Mouse (Mus musculus) left cerebral cortex, adult 2 months (tissue): ENCODE data around the gene Lgr5. TPM values are rescaled to one million over a fixed set of nuclear protein-coding genes. Genes with fewer than 3 reads are reported as not detected.

Source experiments
- DNase-seq, 2 experiments: peaks; one replicate each; pipeline ENCODE4 v3.0.0; 2021 to 2022; ENCODE audit warnings: low spot score in 2 of 2, mixed read lengths in 1 of 2; ENCODE audit errors: extremely low spot score in 1 of 2
- H3K27ac ChIP-seq: fragments of 200-600 bp; 2 replicates; pipeline ENCODE4 v1.8.1; 2022
- H3K4me3 ChIP-seq: fragments of 200-600 bp; 2 replicates; pipeline ENCODE4 v1.8.1; 2022
- CTCF ChIP-seq: fragments of 200-600 bp; IDR thresholded peaks from 2 replicates; pipeline ENCODE4 v1.8.1; 2022; ENCODE audit warnings: antibody characterized with exemption, mild to moderate bottlenecking, moderate library complexity
- intact Hi-C: fragments of 180-260 bp; cut with DNase I; formaldehyde crosslinking; loops from one replicate; pipeline ENCODE4 v1.15.1; 2025
- total RNA-seq, 2 experiments: library from RNA; stranded (reverse); gene quantifications; 2 replicates each; pipeline ENCODE4 v1.2.3; 2021

Lgr5 gene
- total RNA-seq, 2 experiments from 2014 or later = 3.2 to 6.2 TPM

- DNase-seq = no peak
- no peak for TF ChIP-seq CTCF
- no peak overlapping the region for H3K4me3 ChIP-seq
- intact Hi-C loops = no loop called here
- no peak overlapping the region for H3K27ac ChIP-seq
These were observed 102.9 kb downstream of the Lgr5 start for GRCm38 (mm10) chr10:115484660-115485059.

- Histone ChIP-seq H3K4me3 (no peak overlapping the region), H3K27ac (no peak overlapping the region)
- intact Hi-C loops = no loop called here
- no peak for TF ChIP-seq CTCF
- no peak for DNase-seq
These were observed 109.0 kb downstream of the Lgr5 start for GRCm38 (mm10) chr10:115478441-115479141.

- no peak for TF ChIP-seq CTCF
These were observed 111.1 kb downstream of the Lgr5 start for GRCm38 (mm10) chr10:115476506-115476905.

GRCm38 (mm10) chr10:115475000-115475550 lies 112.5 kb downstream of the Lgr5 start:
- no peak for DNase-seq
- intact Hi-C loops = no loop called here
- no peak overlapping the region for H3K27ac ChIP-seq
- no peak overlapping the region for H3K4me3 ChIP-seq
- TF ChIP-seq CTCF = no peak

More at GRCm38 (mm10) chr10:115476506-115476905, 111.1 kb downstream of the Lgr5 start:
- DNase-seq = no peak
- H3K4me3 ChIP-seq = no peak overlapping the region
- intact Hi-C loops = no loop called here
- no peak overlapping the region for H3K27ac ChIP-seq

GRCm38 (mm10) chr10:115473213-115473961 lies 114.2 kb downstream of the Lgr5 start:
- H3K27ac ChIP-seq = no peak overlapping the region
- no peak overlapping the region for H3K4me3 ChIP-seq
- no peak for TF ChIP-seq CTCF
- intact Hi-C loops = no loop called here
- no peak for DNase-seq

- intact Hi-C loops = no loop called here
- no peak for TF ChIP-seq CTCF
- Histone ChIP-seq H3K27ac (no peak overlapping the region), H3K4me3 (peak overlapping the region; percentile 37)
- DNase-seq = no peak
These were observed 116.8 kb downstream of the Lgr5 start for GRCm38 (mm10) chr10:115470621-115471334.

- H3K4me3 ChIP-seq = no peak overlapping the region
- no peak for TF ChIP-seq CTCF
- DNase-seq = no peak
- intact Hi-C loops = no loop called here
- no peak overlapping the region for H3K27ac ChIP-seq
These were observed 118.5 kb downstream of the Lgr5 start for GRCm38 (mm10) chr10:115469040-115469439.

GRCm38 (mm10) chr10:115468632-115469031 lies 118.9 kb downstream of the Lgr5 start:
- TF ChIP-seq CTCF = no peak
- intact Hi-C loops = no loop called here
- Histone ChIP-seq H3K27ac (no peak overlapping the region), H3K4me3 (no peak overlapping the region)
- no peak for DNase-seq

GRCm38 (mm10) chr10:115467985-115468384 lies 119.6 kb downstream of the Lgr5 start:
- Histone ChIP-seq H3K4me3 (no peak overlapping the region), H3K27ac (no peak overlapping the region)
- no peak for DNase-seq
- intact Hi-C loops = no loop called here
- TF ChIP-seq CTCF = no peak

- no peak for DNase-seq
- TF ChIP-seq CTCF = no peak
- Histone ChIP-seq H3K4me3 (no peak overlapping the region), H3K27ac (no peak overlapping the region)
- intact Hi-C loops = no loop called here
These were observed 121.8 kb downstream of the Lgr5 start for GRCm38 (mm10) chr10:115465778-115466177.

- no peak overlapping the region for H3K4me3 ChIP-seq
- no peak for TF ChIP-seq CTCF
- intact Hi-C loops = no loop called here
These were observed 122.5 kb downstream of the Lgr5 start for GRCm38 (mm10) chr10:115465072-115465471.

GRCm38 (mm10) chr10:115462646-115463045 lies 124.9 kb downstream of the Lgr5 start:
- no peak for DNase-seq
- intact Hi-C loops = no loop called here
- no peak for TF ChIP-seq CTCF
- H3K27ac ChIP-seq = no peak overlapping the region
- H3K4me3 ChIP-seq = no peak overlapping the region

More at GRCm38 (mm10) chr10:115465072-115465471, 122.5 kb downstream of the Lgr5 start:
- no peak for DNase-seq
- H3K27ac ChIP-seq = no peak overlapping the region
